Mouse (Mus musculus) spleen, embryonic (tissue): Measurements from ENCODE around the gene Nufip2.

Experiments used
- CTCF ChIA-PET: fragments of 350-600 bp; sonication (Branson Sonifier 250); formaldehyde crosslinking; loops from one replicate; lab custom pipeline; 2022; lab: Charles Lee

Nufip2 gene

GRCm38 (mm10) chr11:77791241-77791727 lies 105.3 kb downstream of the Nufip2 start:
- CTCF ChIA-PET = no interaction called here
